Mouse (Mus musculus): ENCODE results near the gene Kpna6.

Gene Kpna6

GRCm38 (mm10) chr4:129648656-129649055 lies 23.9 kb downstream of the Kpna6 start:
- no peak for DNase-seq (ENCODE audit: low spot score in 2 of 2)

GRCm38 (mm10) chr4:129645204-129645603 lies 27.4 kb downstream of the Kpna6 start:
- no peak for DNase-seq (ENCODE audit: low spot score in 2 of 2)

- DNase-seq (ENCODE audit: low spot score in 2 of 2), result no peak
Measured at GRCm38 (mm10) chr4:129641756-129642155, 30.8 kb downstream of the Kpna6 start.

- peak; percentile 96 to 97 for DNase-seq (ENCODE audit: low spot score in 2 of 2)
Measured at GRCm38 (mm10) chr4:129640638-129641467, 31.7 kb downstream of the Kpna6 start, which contains the start of gene Txlna. Txlna (minus strand) TSS chr4:129641065.

- DNase-seq (ENCODE audit: low spot score in 2 of 2), result no peak
Measured at GRCm38 (mm10) chr4:129640101-129640637, 32.4 kb downstream of the Kpna6 start.

GRCm38 (mm10) chr4:129639221-129639620 lies 33.3 kb downstream of the Kpna6 start:
- no peak for DNase-seq (ENCODE audit: low spot score in 2 of 2)

- no peak for DNase-seq (ENCODE audit: low spot score in 2 of 2)
Measured at GRCm38 (mm10) chr4:129633852-129634251, 38.7 kb downstream of the Kpna6 start.

GRCm38 (mm10) chr4:129631867-129632266 lies 40.7 kb downstream of the Kpna6 start:
- no peak for DNase-seq (ENCODE audit: low spot score in 2 of 2)

- no peak for DNase-seq (ENCODE audit: low spot score in 2 of 2)
Measured at GRCm38 (mm10) chr4:129630944-129631343, 41.6 kb downstream of the Kpna6 start.

- DNase-seq (ENCODE audit: low spot score in 2 of 2), result no peak
Measured at GRCm38 (mm10) chr4:129626035-129626434, 46.5 kb downstream of the Kpna6 start.

GRCm38 (mm10) chr4:129625496-129625895 lies 47.1 kb downstream of the Kpna6 start:
- DNase-seq (ENCODE audit: low spot score in 2 of 2), result no peak

- peak; percentile 85 to 89 for DNase-seq (ENCODE audit: low spot score in 2 of 2)
Measured at GRCm38 (mm10) chr4:129625029-129625370, 47.6 kb downstream of the Kpna6 start.

GRCm38 (mm10) chr4:129624281-129625028 lies 48.1 kb downstream of the Kpna6 start:
- DNase-seq (ENCODE audit: low spot score in 2 of 2), result peak; percentile 87 to 89

- DNase-seq (ENCODE audit: low spot score in 2 of 2), result peak in 1 of 2 experiments; percentile 35
Measured at GRCm38 (mm10) chr4:129623681-129624091, 48.9 kb downstream of the Kpna6 start, which contains the start of gene Ccdc28b. Ccdc28b (minus strand) TSS chr4:129623947.

GRCm38 (mm10) chr4:129622803-129623535 lies 49.6 kb downstream of the Kpna6 start:
- DNase-seq (ENCODE audit: low spot score in 2 of 2), result no peak

- no peak for DNase-seq (ENCODE audit: low spot score in 2 of 2)
Measured at GRCm38 (mm10) chr4:129622120-129622802, 50.3 kb downstream of the Kpna6 start.

GRCm38 (mm10) chr4:129621283-129621841 lies 51.2 kb downstream of the Kpna6 start:
- DNase-seq (ENCODE audit: low spot score in 2 of 2), result no peak

- no peak for DNase-seq (ENCODE audit: low spot score in 2 of 2)
Measured at GRCm38 (mm10) chr4:129620419-129621282, 51.9 kb downstream of the Kpna6 start.

GRCm38 (mm10) chr4:129618786-129619691 lies 53.5 kb downstream of the Kpna6 start, which contains the start of gene Iqcc:
Iqcc (minus strand) TSS chr4:129619099.
- DNase-seq (ENCODE audit: low spot score in 2 of 2), result peak; percentile 96

Data from spleen, postnatal 36 days (tissue).